Mouse (Mus musculus) yolk sac, embryonic 10.5 days (tissue): ENCODE results near the gene Prkg1.
"Not testable (repeated sequence)": the region's sequence is repeated elsewhere in the genome, so short reads cannot be mapped to it uniquely, and the experiment has no call there.

ENCODE experiments used
- DNase-seq: peaks from one replicate; pipeline ENCODE4 v3.0.0-alpha.2; 2017; ENCODE audit warnings: low spot score

Gene Prkg1

GRCm38 (mm10) chr19:30613150-30613865 lies 1151.5 kb downstream of the Prkg1 start:
- no peak for DNase-seq

- DNase-seq, result no peak
These were observed 1178.5 kb downstream of the Prkg1 start for GRCm38 (mm10) chr19:30586366-30586765.

GRCm38 (mm10) chr19:30564516-30564915 lies 1200.3 kb downstream of the Prkg1 start:
- DNase-seq, result no peak

- no peak for DNase-seq
These were observed 1201.0 kb downstream of the Prkg1 start for GRCm38 (mm10) chr19:30563876-30564275.

GRCm38 (mm10) chr19:30558024-30558423 lies 1206.8 kb downstream of the Prkg1 start:
- DNase-seq, result no peak

GRCm38 (mm10) chr19:30554467-30554881 lies 1210.4 kb downstream of the Prkg1 start:
- peak; percentile 45 for DNase-seq

GRCm38 (mm10) chr19:30553740-30554139 lies 1211.1 kb downstream of the Prkg1 start:
- no peak for DNase-seq

GRCm38 (mm10) chr19:30552260-30552659 lies 1212.6 kb downstream of the Prkg1 start:
- no peak for DNase-seq

- no peak for DNase-seq
These were observed 1214.8 kb downstream of the Prkg1 start for GRCm38 (mm10) chr19:30549854-30550647.

- peak; percentile 70 for DNase-seq
These were observed 1215.6 kb downstream of the Prkg1 start, which contains the start of gene Dkk1 for GRCm38 (mm10) chr19:30549044-30549853. TSS of gene Dkk1 (minus strand) at chr19:30549665.

- peak; percentile 27 for DNase-seq
These were observed 1216.3 kb downstream of the Prkg1 start for GRCm38 (mm10) chr19:30548411-30549043.

GRCm38 (mm10) chr19:30539365-30539941 lies 1225.4 kb downstream of the Prkg1 start:
- not testable (repeated sequence) for DNase-seq

GRCm38 (mm10) chr19:30516771-30517170 lies 1248.1 kb downstream of the Prkg1 start:
- DNase-seq, result peak; percentile 79
